Mouse (Mus musculus) hindbrain, embryonic 16.5 days (tissue): ENCODE results near the gene Pttg1. TPM values are rescaled to one million over a fixed set of nuclear protein-coding genes. Genes with fewer than 3 reads are reported as not detected.

Experiments used
- ATAC-seq: fragments of 200-750 bp; cut with Nextera tagmentation; 2 replicates; pipeline ENCODE4 v1.8.0; 2017; ENCODE audit warnings: moderate TSS enrichment, moderate library complexity
- H3K27ac ChIP-seq: fragments of 300-500 bp; sonication (generic); 2 replicates; pipeline ENCODE4 v1.5.1; 2014; ENCODE audit warnings: low read depth, mild to moderate bottlenecking, control low read depth, low read length, moderate library complexity
- H3K27me3 ChIP-seq: fragments of 300-500 bp; sonication (generic); replicated peaks from 2 replicates; pipeline ENCODE4 v1.6.1; 2014; ENCODE audit warnings: low read length; ENCODE audit not compliant: control insufficient read depth, insufficient read depth
- H3K36me3 ChIP-seq: fragments of 300-500 bp; sonication (generic); 2 replicates; pipeline ENCODE4 v1.6.1; 2014; ENCODE audit warnings: mild to moderate bottlenecking, low read length, moderate library complexity, mixed read lengths; ENCODE audit not compliant: control insufficient read depth, insufficient read depth
- H3K4me1 ChIP-seq: fragments of 300-500 bp; sonication (generic); 2 replicates; pipeline ENCODE4 v1.6.1; 2014; ENCODE audit warnings: low read depth, low read length; ENCODE audit not compliant: control insufficient read depth, insufficient read depth
- H3K4me2 ChIP-seq: fragments of 300-500 bp; sonication (generic); 2 replicates; pipeline ENCODE4 v1.6.1; 2014; ENCODE audit warnings: mild to moderate bottlenecking, low read length, control low read depth, moderate library complexity
- H3K4me3 ChIP-seq: fragments of 300-500 bp; sonication (generic); 2 replicates; pipeline ENCODE4 v1.5.1; 2014; ENCODE audit warnings: mild to moderate bottlenecking, low read length, control low read depth, moderate library complexity
- H3K9ac ChIP-seq: fragments of 300-500 bp; sonication (generic); 2 replicates; pipeline ENCODE4 v1.6.1; 2014; ENCODE audit warnings: low read depth, mild to moderate bottlenecking, control low read depth, low read length, moderate library complexity
- H3K9me3 ChIP-seq: fragments of 300-500 bp; sonication (generic); 2 replicates; pipeline ENCODE4 v1.6.1; 2014; ENCODE audit warnings: mild to moderate bottlenecking, low read length, moderate library complexity; ENCODE audit not compliant: control insufficient read depth
- WGBS: fragments of 180-500 bp; shearing (Covaris S2); extraction: QIAGEN DNeasy Blood & Tissue Kit; methylation state at CpG from one replicate; pipeline ENCODE4 v1.1.7; 2014; 5-methylcytosine and 5-hydroxymethylcytosine counted together
- polyA plus RNA-seq: library from polyadenylated mRNA; unstranded; fragments of >200 nt; fragmentation: Nextera tagmentation; extraction: Ambion mirVana; gene quantifications from 2 replicates; pipeline ENCODE4 v1.2.1, GENCODE M21; 2015

The Pttg1 gene
- polyA plus RNA-seq, 1 experiment from 2014 or later: 56.3 TPM

DNA sequence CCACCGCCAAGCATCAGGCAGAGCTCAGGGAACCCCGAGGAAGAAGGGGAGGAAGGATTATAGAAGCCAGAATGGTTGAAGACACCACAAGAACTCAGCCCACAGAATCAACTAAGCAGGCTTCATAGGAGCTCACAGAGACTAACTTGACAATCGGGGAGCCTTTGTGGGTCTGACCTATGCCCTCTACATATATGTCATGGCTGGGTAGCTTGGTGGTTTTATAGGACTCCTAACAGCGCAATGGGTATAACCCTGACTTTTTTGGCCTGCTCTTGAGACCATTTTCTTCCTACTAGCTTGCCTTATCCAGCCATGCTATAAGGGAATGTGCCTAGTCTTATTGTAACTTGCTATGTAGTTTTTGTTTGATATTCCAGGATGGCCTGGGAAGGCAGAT lies 29.8 kb downstream of the Pttg1 start:
- no peak overlapping the region for H3K4me2 ChIP-seq
- 83% methylated on average over 4 of the region's 4 CpGs for WGBS
- no peaks in the 10 kb centered on the region for H3K4me1 ChIP-seq
- no peaks in the 10 kb centered on the region for H3K36me3 ChIP-seq
- H3K9ac ChIP-seq: no peak overlapping the region
- no peak overlapping the region for H3K27ac ChIP-seq
- H3K27me3 ChIP-seq: no peaks in the 10 kb centered on the region
- no peak overlapping the region for H3K4me3 ChIP-seq
- ATAC-seq: no peak
- H3K9me3 ChIP-seq: no peaks in the 10 kb centered on the region

DNA sequence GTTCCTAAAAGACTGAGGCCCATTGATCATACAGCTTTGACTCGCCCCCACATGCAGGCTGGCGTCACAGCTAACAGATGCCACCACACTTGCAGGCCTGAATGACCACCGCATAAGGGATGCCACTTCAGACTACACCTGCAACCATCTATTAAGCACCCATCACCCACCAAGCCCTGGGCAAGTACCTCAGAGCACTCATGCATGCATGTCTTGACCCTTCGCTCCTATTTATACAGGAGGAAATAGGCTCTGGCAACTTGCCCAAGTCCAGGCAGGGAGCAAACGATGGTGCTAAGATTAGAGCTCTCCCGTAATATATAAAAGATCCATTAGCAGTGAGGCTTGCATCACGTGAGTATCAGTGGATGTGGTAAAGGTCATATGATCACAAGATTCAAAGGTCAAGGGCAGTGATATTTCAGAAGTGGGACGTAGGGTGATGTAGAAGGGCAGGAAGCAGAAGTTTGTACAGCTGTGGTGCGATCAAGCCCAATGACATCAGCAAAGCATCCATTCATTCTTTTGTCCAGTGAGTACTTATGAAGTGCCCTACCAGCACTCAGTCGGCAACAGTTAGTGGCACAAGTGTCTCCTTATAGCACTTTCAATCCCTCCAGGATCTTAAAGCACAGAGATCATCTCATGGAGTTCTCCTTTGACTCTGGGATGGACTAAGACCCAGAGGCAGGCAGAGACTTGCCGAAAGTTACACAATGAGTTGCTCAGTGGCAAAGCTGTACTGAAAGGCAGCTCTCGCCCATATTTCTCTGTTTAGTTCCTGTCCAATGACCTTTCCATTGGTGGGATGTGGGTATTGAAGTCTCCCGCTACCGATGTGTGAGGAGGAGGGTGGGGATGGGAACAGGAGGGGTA lies 30.7 kb downstream of the Pttg1 start:
- no peaks in the 10 kb centered on the region for H3K36me3 ChIP-seq
- no peaks in the 10 kb centered on the region for H3K4me1 ChIP-seq
- H3K4me2 ChIP-seq: no peak overlapping the region
- H3K4me3 ChIP-seq: no peak overlapping the region
- 83% methylated on average over 14 of the region's 14 CpGs for WGBS
- ATAC-seq: no peak
- no peaks in the 10 kb centered on the region for H3K27me3 ChIP-seq
- no peaks in the 10 kb centered on the region for H3K9me3 ChIP-seq
- H3K27ac ChIP-seq: no peak overlapping the region
- no peak overlapping the region for H3K9ac ChIP-seq

DNA sequence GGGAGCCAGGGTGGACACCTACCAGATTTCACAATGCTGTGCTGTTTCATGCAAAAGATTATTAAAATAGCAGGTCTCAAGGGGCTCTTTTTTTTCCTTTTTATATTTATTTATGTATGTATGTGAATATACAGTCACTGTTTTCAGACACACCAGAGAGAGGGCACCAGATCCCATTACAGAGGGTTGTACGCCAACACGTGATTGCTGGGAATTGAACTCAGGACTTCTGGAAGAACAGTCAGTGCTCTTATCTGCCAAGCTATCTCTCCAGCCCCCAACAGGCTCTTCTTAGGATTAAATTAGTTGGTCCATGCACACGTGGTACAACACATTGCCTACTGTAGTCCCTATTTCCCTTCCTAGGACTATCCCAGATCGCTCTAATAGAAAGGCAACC lies 32.7 kb downstream of the Pttg1 start:
- no peak overlapping the region for H3K4me3 ChIP-seq
- H3K9me3 ChIP-seq: no peaks in the 10 kb centered on the region
- WGBS: 93% methylated on average over 4 of the region's 4 CpGs
- H3K36me3 ChIP-seq: no peaks in the 10 kb centered on the region
- ATAC-seq: no peak
- H3K4me1 ChIP-seq: no peaks in the 10 kb centered on the region
- H3K4me2 ChIP-seq: no peak overlapping the region
- no peak overlapping the region for H3K9ac ChIP-seq
- H3K27ac ChIP-seq: no peak overlapping the region
- no peaks in the 10 kb centered on the region for H3K27me3 ChIP-seq

DNA sequence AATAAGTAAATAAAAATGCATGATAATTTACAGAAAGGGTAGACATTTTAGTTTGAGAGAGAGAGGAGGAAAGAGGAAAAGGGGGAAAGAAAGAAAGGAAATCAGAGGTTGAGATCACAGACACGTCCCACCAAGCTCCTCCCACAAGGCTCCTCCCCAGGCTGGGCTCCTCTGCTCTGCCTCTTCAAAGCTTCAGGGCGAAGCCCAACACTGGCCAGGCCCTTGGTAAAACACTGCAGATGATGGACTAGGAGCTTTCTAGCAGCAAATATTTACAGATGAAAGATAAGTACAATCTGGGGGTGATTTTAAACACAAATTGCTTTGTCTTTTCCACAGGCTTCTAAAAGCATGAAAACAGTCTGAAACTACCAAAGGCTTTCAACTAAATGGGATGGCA lies 33.3 kb downstream of the Pttg1 start:
- no peak for ATAC-seq
- H3K27me3 ChIP-seq: no peaks in the 10 kb centered on the region

DNA sequence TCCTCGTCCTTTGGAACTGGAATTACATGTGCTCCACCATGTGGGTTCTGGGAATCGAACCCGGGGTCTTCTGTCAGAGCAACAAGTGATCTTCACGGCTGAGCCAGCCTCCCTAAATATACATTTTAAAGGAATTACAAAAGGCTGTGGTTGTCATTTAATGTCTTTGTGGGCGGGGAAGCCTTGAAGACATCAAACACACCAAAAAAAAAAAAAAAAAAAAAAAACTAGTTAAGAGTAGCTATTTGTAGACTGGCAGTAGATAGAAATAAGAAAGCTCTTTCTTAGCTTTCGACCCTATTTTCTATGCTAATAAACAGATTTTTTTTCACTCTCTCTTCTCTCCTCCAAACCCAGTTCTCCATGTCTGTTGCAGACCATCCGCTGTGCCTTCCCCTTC lies 36.9 kb downstream of the Pttg1 start:
- H3K9me3 ChIP-seq: no peaks in the 10 kb centered on the region
- H3K27ac ChIP-seq: no peak overlapping the region
- no peaks in the 10 kb centered on the region for H3K36me3 ChIP-seq
- 86% methylated on average over 7 of the region's 7 CpGs for WGBS
- ATAC-seq: no peak
- H3K4me3 ChIP-seq: no peak overlapping the region
- no peaks in the 10 kb centered on the region for H3K27me3 ChIP-seq
- no peak overlapping the region for H3K9ac ChIP-seq
- no peak overlapping the region for H3K4me2 ChIP-seq
- H3K4me1 ChIP-seq: peaks cover 7% of the 10 kb centered on the region

More for the DNA sequence above, 33.3 kb downstream of the Pttg1 start:
- Histone ChIP-seq H3K36me3 (no peaks in the 10 kb centered on the region), H3K4me2 (no peak overlapping the region), H3K9me3 (no peaks in the 10 kb centered on the region), H3K4me3 (no peak overlapping the region), H3K27ac (no peak overlapping the region), H3K4me1 (no peaks in the 10 kb centered on the region), H3K9ac (no peak overlapping the region)
- WGBS: 53% methylated on average over 2 of the region's 2 CpGs

DNA sequence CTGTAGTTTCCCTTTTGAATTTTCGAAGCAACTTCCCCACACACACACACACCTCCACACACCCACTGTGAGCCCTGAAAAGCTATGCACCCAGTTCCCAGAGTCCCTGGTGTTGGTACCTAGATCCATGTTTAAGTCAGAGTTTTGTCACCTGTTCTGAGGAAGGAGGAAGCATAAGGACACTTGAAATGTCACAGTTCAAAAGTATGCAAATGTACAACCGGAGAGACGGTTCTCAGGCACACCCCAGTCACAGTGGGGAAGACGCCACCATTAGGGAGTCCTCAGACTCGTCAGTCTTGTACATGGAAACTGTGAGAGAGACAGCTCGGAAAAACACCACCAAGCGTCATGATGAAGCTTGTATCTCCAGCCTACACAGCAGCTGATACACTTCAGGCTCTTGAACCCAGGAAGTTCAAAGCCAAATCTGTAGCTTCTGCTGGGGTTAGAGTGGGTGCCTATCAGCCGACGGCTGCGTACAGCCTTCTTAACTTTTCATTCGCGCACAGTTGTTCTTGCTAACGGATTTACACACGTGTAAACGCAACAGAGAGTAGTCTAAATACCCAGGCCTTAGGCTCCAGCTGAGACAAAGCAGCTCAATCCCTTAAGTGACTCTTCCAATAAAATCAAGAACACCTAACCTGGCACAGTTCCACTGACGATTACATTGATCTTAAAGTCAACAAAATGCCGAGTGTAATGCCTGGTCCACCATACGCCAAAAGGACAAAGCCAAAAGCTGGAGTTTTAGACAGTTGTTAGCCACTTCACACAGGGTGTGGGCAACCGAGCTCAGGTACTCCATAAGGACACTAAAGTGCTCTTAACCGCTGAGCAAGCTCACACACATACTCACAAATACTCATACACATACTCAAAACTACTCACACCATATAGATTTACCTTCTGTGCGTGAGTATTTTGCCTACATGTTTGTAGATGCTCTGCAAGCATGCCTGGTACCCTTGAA lies 37.6 kb downstream of the Pttg1 start:
- H3K36me3 ChIP-seq: no peaks in the 10 kb centered on the region
- H3K4me3 ChIP-seq: no peak overlapping the region
- no peak for ATAC-seq
- H3K27ac ChIP-seq: no peak overlapping the region
- H3K4me1 ChIP-seq: peaks cover 7% of the 10 kb centered on the region
- no peak overlapping the region for H3K4me2 ChIP-seq
- WGBS: 86% methylated on average over 21 of the region's 21 CpGs
- no peak overlapping the region for H3K9ac ChIP-seq
- H3K9me3 ChIP-seq: no peaks in the 10 kb centered on the region
- no peaks in the 10 kb centered on the region for H3K27me3 ChIP-seq

DNA sequence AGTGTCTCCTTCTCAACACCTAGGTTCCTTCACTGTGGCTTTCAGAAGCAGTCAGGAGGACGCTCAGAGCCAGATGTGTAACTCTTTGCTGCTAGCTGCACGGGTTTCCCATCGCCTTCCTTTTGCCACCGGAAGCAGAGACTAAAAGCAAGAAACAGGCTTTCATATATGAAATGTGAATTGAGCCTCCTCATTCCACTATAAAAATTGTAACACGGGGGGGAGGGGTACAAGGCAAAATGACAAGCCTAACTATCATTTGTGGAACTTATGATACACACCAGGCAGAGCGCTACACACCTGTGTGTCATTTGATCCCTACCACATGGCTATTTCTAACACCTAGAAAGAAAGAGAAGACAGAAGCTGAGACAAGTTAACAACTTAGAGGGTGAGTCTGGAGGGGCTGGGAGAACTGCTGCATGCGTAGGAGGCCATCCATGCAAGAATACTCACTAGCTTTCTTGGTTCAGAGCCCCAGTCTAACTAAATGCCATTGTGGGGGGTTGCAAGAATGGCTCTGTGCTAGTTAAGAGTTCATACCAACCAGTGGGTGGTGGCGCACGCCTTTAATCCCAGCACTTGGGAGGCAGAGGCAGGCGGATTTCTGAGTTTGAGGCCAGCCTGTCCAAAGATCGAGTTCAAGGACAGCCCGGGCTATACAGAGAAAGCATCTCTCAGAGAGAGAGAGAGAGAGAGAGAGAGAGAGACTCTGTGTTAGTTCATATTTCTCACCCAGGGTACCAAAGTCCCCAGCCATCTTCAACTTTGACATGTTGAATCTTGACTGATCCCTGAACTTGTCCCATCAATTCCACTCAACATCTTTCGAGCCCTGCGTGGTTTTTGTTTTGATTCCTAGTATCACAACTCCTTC lies 38.8 kb downstream of the Pttg1 start:
- WGBS: 96% methylated on average over 14 of the region's 14 CpGs
- H3K4me3 ChIP-seq: no peak overlapping the region
- no peaks in the 10 kb centered on the region for H3K27me3 ChIP-seq
- H3K4me1 ChIP-seq: peaks cover 7% of the 10 kb centered on the region
- H3K27ac ChIP-seq: no peak overlapping the region
- no peak overlapping the region for H3K4me2 ChIP-seq
- H3K36me3 ChIP-seq: no peaks in the 10 kb centered on the region
- no peak overlapping the region for H3K9ac ChIP-seq
- ATAC-seq: no peak
- no peaks in the 10 kb centered on the region for H3K9me3 ChIP-seq

DNA sequence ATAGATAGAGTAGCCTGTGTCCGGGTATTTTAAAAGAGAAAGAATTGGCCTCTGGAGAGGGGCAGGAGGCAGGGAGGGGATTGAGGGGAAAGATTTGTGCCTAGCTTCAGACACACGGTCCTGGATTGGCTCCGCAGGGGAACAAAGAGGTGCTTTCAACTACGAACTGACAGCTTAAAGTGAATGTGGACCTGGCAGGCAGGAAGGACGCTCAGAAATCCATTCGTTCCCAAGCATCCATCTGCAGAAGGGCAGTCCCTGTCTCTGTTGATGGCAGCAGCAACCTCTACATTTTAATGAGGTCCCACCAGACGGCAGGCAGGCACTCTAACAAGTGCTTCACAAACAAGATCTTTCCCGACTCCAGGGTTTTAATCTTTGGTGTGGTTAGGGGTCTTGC lies 40.3 kb downstream of the Pttg1 start:
- H3K4me1 ChIP-seq: peaks cover 7% of the 10 kb centered on the region
- H3K27ac ChIP-seq: peak overlapping the region; percentile 73
- 4% methylated on average over 8 of the region's 8 CpGs for WGBS
- no peaks in the 10 kb centered on the region for H3K9me3 ChIP-seq
- H3K9ac ChIP-seq: peak overlapping the region; percentile 52; the same call in 1 of the 2 replicates
- peak overlapping the region; percentile 64 for H3K4me2 ChIP-seq
- peak overlapping the region; percentile 37 for H3K4me3 ChIP-seq
- no peaks in the 10 kb centered on the region for H3K36me3 ChIP-seq
- H3K27me3 ChIP-seq: no peaks in the 10 kb centered on the region
- ATAC-seq: peak; percentile 88
